Mouse (Mus musculus) frontal cortex, adult 2 months (tissue): ENCODE measurements around the gene Pum1. TPM values are rescaled to one million over a fixed set of nuclear protein-coding genes. Genes with fewer than 3 reads are reported as not detected.

Experiments used
- DNase-seq, 2 experiments: peaks; one replicate each; pipeline ENCODE4 v3.0.0; 2022; ENCODE audit warnings: low spot score in 1 of 2; ENCODE audit errors: extremely low spot score in 1 of 2
- polyA plus RNA-seq: library from polyadenylated mRNA; depleted of rRNA; stranded (reverse); fragments of >200 nt; gene quantifications from 2 replicates; pipeline ENCODE4 v1.2.3, GENCODE M21; 2012

Pum1 gene
- polyA plus RNA-seq, 1 experiment, result 62.7 TPM

GRCm38 (mm10) chr4:130715623-130716022 lies 52.5 kb downstream of the Pum1 start:
- DNase-seq, result no peak

- no peak for DNase-seq
Measured at GRCm38 (mm10) chr4:130719348-130719747, 56.2 kb downstream of the Pum1 start.

GRCm38 (mm10) chr4:130722607-130723006 lies 59.5 kb downstream of the Pum1 start:
- DNase-seq, result no peak

GRCm38 (mm10) chr4:130726118-130726517 lies 63.0 kb downstream of the Pum1 start:
- no peak for DNase-seq

GRCm38 (mm10) chr4:130735957-130736356 lies 72.8 kb downstream of the Pum1 start:
- no peak for DNase-seq

GRCm38 (mm10) chr4:130738527-130738926 lies 75.4 kb downstream of the Pum1 start:
- peak; percentile 49 to 84 for DNase-seq

GRCm38 (mm10) chr4:130744058-130744457 lies 80.9 kb downstream of the Pum1 start:
- DNase-seq, result no peak

GRCm38 (mm10) chr4:130745561-130746306 lies 82.6 kb downstream of the Pum1 start:
- DNase-seq, result peak; percentile 89 to 91

GRCm38 (mm10) chr4:130749566-130749965 lies 86.4 kb downstream of the Pum1 start:
- no peak for DNase-seq

- peak in 1 of 2 experiments; percentile 44 for DNase-seq
Measured at GRCm38 (mm10) chr4:130751966-130752365, 88.8 kb downstream of the Pum1 start.

- DNase-seq, result no peak
Measured at GRCm38 (mm10) chr4:130752591-130752990, 89.5 kb downstream of the Pum1 start.

- no peak for DNase-seq
Measured at GRCm38 (mm10) chr4:130753755-130754154, 90.6 kb downstream of the Pum1 start.

- DNase-seq, result peak in 1 of 2 experiments; percentile 49
Measured at GRCm38 (mm10) chr4:130754776-130755175, 91.7 kb downstream of the Pum1 start.

GRCm38 (mm10) chr4:130759875-130760274 lies 96.8 kb downstream of the Pum1 start:
- DNase-seq, result no peak

- DNase-seq, result no peak
Measured at GRCm38 (mm10) chr4:130761809-130762208, 98.7 kb downstream of the Pum1 start.

GRCm38 (mm10) chr4:130765399-130766160 lies 102.5 kb downstream of the Pum1 start:
- no peak for DNase-seq

- DNase-seq, result no peak
Measured at GRCm38 (mm10) chr4:130766387-130766786, 103.3 kb downstream of the Pum1 start.

GRCm38 (mm10) chr4:130766926-130767325 lies 103.8 kb downstream of the Pum1 start:
- DNase-seq, result no peak

GRCm38 (mm10) chr4:130773899-130774298 lies 110.8 kb downstream of the Pum1 start:
- no peak for DNase-seq

GRCm38 (mm10) chr4:130774822-130775221 lies 111.7 kb downstream of the Pum1 start:
- no peak for DNase-seq

- DNase-seq, result no peak
Measured at GRCm38 (mm10) chr4:130777647-130778046, 114.5 kb downstream of the Pum1 start.

- DNase-seq, result peak in 1 of 2 experiments; percentile 69
Measured at GRCm38 (mm10) chr4:130779037-130779436, 115.9 kb downstream of the Pum1 start.
